Mouse (Mus musculus): ENCODE results near the gene Nelfe. TPM values are rescaled to one million over a fixed set of nuclear protein-coding genes. Genes with fewer than 3 reads are reported as not detected.
"Not testable (repeated sequence)": the region's sequence is repeated elsewhere in the genome, so short reads cannot be mapped to it uniquely, and the experiment has no call there.

Nelfe gene
- polyA plus RNA-seq, 1 experiment from 2014 or later, result 94.4 TPM

GRCm38 (mm10) chr17:34897373-34898159 is 47.4 kb downstream of the Nelfe start:
- Histone ChIP-seq H3K9me3 (no peaks in the 10 kb centered on the region), H3K4me2 (peak overlapping the region; percentile 96), H3K4me3 (peak overlapping the region; percentile 92), H3K9ac (peak overlapping the region; percentile 99), H3K27me3 (no peaks in the 10 kb centered on the region), H3K36me3 (peaks cover 14% of the 10 kb centered on the region), H3K27ac (replicated peaks) (peak overlapping the region; percentile 98), H3K4me1 (replicated peaks) (peaks cover 55% of the 10 kb centered on the region)
- 21% methylated on average over 10 of the region's 10 CpGs for WGBS
- no peak for ATAC-seq (ENCODE audit: low FRiP score, low read depth)

- Histone ChIP-seq H3K36me3 (peaks cover 20% of the 10 kb centered on the region), H3K27me3 (no peaks in the 10 kb centered on the region), H3K27ac (replicated peaks) (peak within 1 kb of the TSS; percentile 98), H3K9me3 (no peaks in the 10 kb centered on the region), H3K4me2 (peak within 1 kb of the TSS; percentile 96), H3K4me3 (peak within 1 kb of the TSS; percentile 92), H3K9ac (peak within 1 kb of the TSS; percentile 99), H3K4me1 (replicated peaks) (peaks cover 55% of the 10 kb centered on the region)
- peak; percentile 13 for ATAC-seq (ENCODE audit: low FRiP score, low read depth)
- WGBS, result under 1% methylated on average over 22 of the region's 44 CpGs
Observed at GRCm38 (mm10) chr17:34898160-34898586, 48.0 kb downstream of the Nelfe start, which contains the start of the genes C2 and Ehmt2. Gene C2, minus strand, starts transcription at chr17:34898265. Gene Ehmt2, plus strand, starts transcription at chr17:34898469.

GRCm38 (mm10) chr17:34898706-34899052 is 48.5 kb downstream of the Nelfe start:
- Histone ChIP-seq H3K27ac (replicated peaks) (peak overlapping the region; percentile 98), H3K4me3 (peak overlapping the region; percentile 92), H3K4me2 (peak overlapping the region; percentile 96), H3K27me3 (no peaks in the 10 kb centered on the region), H3K36me3 (peaks cover 25% of the 10 kb centered on the region), H3K9ac (peak overlapping the region; percentile 99), H3K4me1 (replicated peaks) (peaks cover 50% of the 10 kb centered on the region), H3K9me3 (no peaks in the 10 kb centered on the region)
- peak; percentile 1; the same call in 1 of the 2 replicates for ATAC-seq (ENCODE audit: low FRiP score, low read depth)
- 0% methylated on average over 28 of the region's 47 CpGs for WGBS

GRCm38 (mm10) chr17:34899053-34899889 is 49.1 kb downstream of the Nelfe start:
- 0% methylated on average over 33 of the region's 45 CpGs for WGBS
- Histone ChIP-seq H3K4me2 (peak overlapping the region; percentile 96), H3K36me3 (peaks cover 30% of the 10 kb centered on the region), H3K4me3 (peak overlapping the region; percentile 92), H3K27me3 (no peaks in the 10 kb centered on the region), H3K9ac (peak overlapping the region; percentile 99), H3K9me3 (no peaks in the 10 kb centered on the region), H3K27ac (replicated peaks) (peak overlapping the region; percentile 98), H3K4me1 (replicated peaks) (peaks cover 48% of the 10 kb centered on the region)
- peak; percentile 4; the same call in 1 of the 2 replicates for ATAC-seq (ENCODE audit: low FRiP score, low read depth)

GRCm38 (mm10) chr17:34899890-34900243 is 49.7 kb downstream of the Nelfe start:
- Histone ChIP-seq H3K4me1 (replicated peaks) (peaks cover 48% of the 10 kb centered on the region), H3K9ac (peak overlapping the region; percentile 99), H3K27ac (replicated peaks) (peak overlapping the region; percentile 98), H3K9me3 (no peaks in the 10 kb centered on the region), H3K27me3 (no peaks in the 10 kb centered on the region), H3K4me2 (peak overlapping the region; percentile 96), H3K4me3 (peak overlapping the region; percentile 92), H3K36me3 (peaks cover 36% of the 10 kb centered on the region)
- WGBS, result 2% methylated on average over 5 of the region's 5 CpGs
- ATAC-seq (ENCODE audit: low FRiP score, low read depth), result no peak

GRCm38 (mm10) chr17:34900826-34901225 is 50.6 kb downstream of the Nelfe start:
- Histone ChIP-seq H3K4me3 (0 out of 2 replicates have a peak overlapping the region, but pooled peaks have one; percentile 92), H3K36me3 (peaks cover 44% of the 10 kb centered on the region), H3K4me2 (peak overlapping the region; percentile 96), H3K4me1 (replicated peaks) (peaks cover 40% of the 10 kb centered on the region)
- not testable (repeated sequence) for H3K27ac ChIP-seq (replicated peaks); ATAC-seq (ENCODE audit: low FRiP score, low read depth); H3K9ac ChIP-seq; H3K27me3 ChIP-seq; H3K9me3 ChIP-seq

- H3K27me3 ChIP-seq; H3K9me3 ChIP-seq; H3K9ac ChIP-seq; H3K4me2 ChIP-seq; H3K27ac ChIP-seq (replicated peaks); ATAC-seq (ENCODE audit: low FRiP score, low read depth); H3K4me3 ChIP-seq: not testable (repeated sequence)
- 94% methylated on average over 9 of the region's 10 CpGs for WGBS
- Histone ChIP-seq H3K36me3 (peaks cover 55% of the 10 kb centered on the region), H3K4me1 (replicated peaks) (peaks cover 29% of the 10 kb centered on the region)
Observed at GRCm38 (mm10) chr17:34901948-34902347, 51.8 kb downstream of the Nelfe start.

GRCm38 (mm10) chr17:34902895-34903294 is 52.7 kb downstream of the Nelfe start:
- H3K36me3 ChIP-seq, result peaks cover 65% of the 10 kb centered on the region
- H3K4me2 ChIP-seq, result no peak overlapping the region
- no peak overlapping the region for H3K4me3 ChIP-seq
- H3K9ac ChIP-seq, result no peak overlapping the region
- 91% methylated on average over 9 of the region's 9 CpGs for WGBS
- H3K4me1 ChIP-seq (replicated peaks), result peaks cover 20% of the 10 kb centered on the region
- ATAC-seq (ENCODE audit: low FRiP score, low read depth), result no peak
- H3K9me3 ChIP-seq, result no peaks in the 10 kb centered on the region
- H3K27ac ChIP-seq (replicated peaks), result no peak overlapping the region
- no peaks in the 10 kb centered on the region for H3K27me3 ChIP-seq

Small RNA genes within 50 kb of the gene (microRNA-seq; reads per million reads assigned to microRNA genes)
- 0.65 reads per million for gene Mir6970
- 3.7 reads per million, percentile 15 among the genes with 10 or more reads in this experiment for gene Mir6971
- gene Mir6972, result not detected

Other genes starting within 250 kb of the Nelfe start
- 270 and 283 TPM in 2 replicates for gene Rnf5, start 246.7 kb upstream of the Nelfe start, polyA plus RNA-seq (2015; fragmentation: Nextera tagmentation; extraction: Ambion mirVana)
- 123 and 142 TPM in 2 replicates for gene Agpat1, start 246.1 kb upstream of the Nelfe start, polyA plus RNA-seq (2015; fragmentation: Nextera tagmentation; extraction: Ambion mirVana)
- 10.1 and 12.8 TPM in 2 replicates for gene Egfl8, start 234.4 kb upstream of the Nelfe start, polyA plus RNA-seq (2015; fragmentation: Nextera tagmentation; extraction: Ambion mirVana)
- gene Ppt2, start 221.9 kb upstream of the Nelfe start, polyA plus RNA-seq (2015; fragmentation: Nextera tagmentation; extraction: Ambion mirVana), result 19.1 and 20.4 TPM in 2 replicates
- gene Prrt1, start 220.9 kb upstream of the Nelfe start, polyA plus RNA-seq (2015; fragmentation: Nextera tagmentation; extraction: Ambion mirVana), result 6.8 and 9.8 TPM in 2 replicates
- gene Fkbpl, start 205.6 kb upstream of the Nelfe start, polyA plus RNA-seq (2015; fragmentation: Nextera tagmentation; extraction: Ambion mirVana), result 16.1 and 16.4 TPM in 2 replicates
- gene Atf6b, start 203.2 kb upstream of the Nelfe start, polyA plus RNA-seq (2015; fragmentation: Nextera tagmentation; extraction: Ambion mirVana), result 108 and 120 TPM in 2 replicates
- 0.27 and 0.31 TPM in 2 replicates for gene Tnxb, start 179.9 kb upstream of the Nelfe start, polyA plus RNA-seq (2015; fragmentation: Nextera tagmentation; extraction: Ambion mirVana)
- 0.21 and 0.47 TPM in 2 replicates for gene C4b, start 106.5 kb upstream of the Nelfe start, polyA plus RNA-seq (2015; fragmentation: Nextera tagmentation; extraction: Ambion mirVana)
- not detected in 2 replicates for gene Cyp21a1, start 45.8 kb upstream of the Nelfe start, polyA plus RNA-seq (2015; fragmentation: Nextera tagmentation; extraction: Ambion mirVana)
- gene Stk19, start 13.4 kb upstream of the Nelfe start, polyA plus RNA-seq (2015; fragmentation: Nextera tagmentation; extraction: Ambion mirVana), result 43.9 TPM in 2 replicates
- gene Dxo, start 13.4 kb upstream of the Nelfe start, polyA plus RNA-seq (2015; fragmentation: Nextera tagmentation; extraction: Ambion mirVana), result 67.2 and 68.3 TPM in 2 replicates
- 59.4 and 63.4 TPM in 2 replicates for gene Skiv2l, start 181 bp upstream of the Nelfe start, polyA plus RNA-seq (2015; fragmentation: Nextera tagmentation; extraction: Ambion mirVana)
- gene Cfb, start 12.1 kb downstream of the Nelfe start, polyA plus RNA-seq (2015; fragmentation: Nextera tagmentation; extraction: Ambion mirVana), result 2.5 and 4.1 TPM in 2 replicates
- gene Zbtb12, start 29.1 kb downstream of the Nelfe start, polyA plus RNA-seq (2015; fragmentation: Nextera tagmentation; extraction: Ambion mirVana), result 11.9 and 12.9 TPM in 2 replicates
- not detected in 2 replicates for gene Gm20547, start 31.7 kb downstream of the Nelfe start, polyA plus RNA-seq (2015; fragmentation: Nextera tagmentation; extraction: Ambion mirVana)
- gene C2, start 47.9 kb downstream of the Nelfe start, polyA plus RNA-seq (2015; fragmentation: Nextera tagmentation; extraction: Ambion mirVana), result 2.4 and 3.7 TPM in 2 replicates
- 90.9 and 96.7 TPM in 2 replicates for gene Ehmt2, start 48.1 kb downstream of the Nelfe start, polyA plus RNA-seq (2015; fragmentation: Nextera tagmentation; extraction: Ambion mirVana)
- gene Slc44a4, start 64.1 kb downstream of the Nelfe start, polyA plus RNA-seq (2015; fragmentation: Nextera tagmentation; extraction: Ambion mirVana), result 0.09 TPM in 1 of 2 replicates, not detected in the other
- gene Neu1, start 80.9 kb downstream of the Nelfe start, polyA plus RNA-seq (2015; fragmentation: Nextera tagmentation; extraction: Ambion mirVana), result 35.9 and 38.3 TPM in 2 replicates
- 0.31 and 0.51 TPM in 2 replicates for gene Hspa1b, start 108.8 kb downstream of the Nelfe start, polyA plus RNA-seq (2015; fragmentation: Nextera tagmentation; extraction: Ambion mirVana)
- gene Gm20481, start 119.5 kb downstream of the Nelfe start, polyA plus RNA-seq (2015; fragmentation: Nextera tagmentation; extraction: Ambion mirVana), result 1.0 TPM in 1 of 2 replicates, not detected in the other
- 12.0 and 13.1 TPM in 2 replicates for gene Hspa1a, start 121.8 kb downstream of the Nelfe start, polyA plus RNA-seq (2015; fragmentation: Nextera tagmentation; extraction: Ambion mirVana)
- 1.3 and 1.8 TPM in 2 replicates for gene Hspa1l, start 122.3 kb downstream of the Nelfe start, polyA plus RNA-seq (2015; fragmentation: Nextera tagmentation; extraction: Ambion mirVana)
- 109 and 113 TPM in 2 replicates for gene Lsm2, start 131.5 kb downstream of the Nelfe start, polyA plus RNA-seq (2015; fragmentation: Nextera tagmentation; extraction: Ambion mirVana)
- 60.4 and 68.7 TPM in 2 replicates for gene Vars, start 150.6 kb downstream of the Nelfe start, polyA plus RNA-seq (2015; fragmentation: Nextera tagmentation; extraction: Ambion mirVana)
- 0.14 TPM in 2 replicates for gene Vwa7, start 166.2 kb downstream of the Nelfe start, polyA plus RNA-seq (2015; fragmentation: Nextera tagmentation; extraction: Ambion mirVana)
- 1.6 and 2.3 TPM in 2 replicates for gene Sapcd1, start 177.6 kb downstream of the Nelfe start, polyA plus RNA-seq (2015; fragmentation: Nextera tagmentation; extraction: Ambion mirVana)
- gene Msh5, start 196.4 kb downstream of the Nelfe start, polyA plus RNA-seq (2015; fragmentation: Nextera tagmentation; extraction: Ambion mirVana), result 1.6 and 3.4 TPM in 2 replicates
- 87.4 TPM in 2 replicates for gene Clic1, start 199.6 kb downstream of the Nelfe start, polyA plus RNA-seq (2015; fragmentation: Nextera tagmentation; extraction: Ambion mirVana)
- 349 and 367 TPM in 2 replicates for gene Ddah2, start 208.6 kb downstream of the Nelfe start, polyA plus RNA-seq (2015; fragmentation: Nextera tagmentation; extraction: Ambion mirVana)
- 0.18 TPM in 1 of 2 replicates, not detected in the other for gene Ly6g6c, start 215.0 kb downstream of the Nelfe start, polyA plus RNA-seq (2015; fragmentation: Nextera tagmentation; extraction: Ambion mirVana)
- gene Mpig6b, start 215.8 kb downstream of the Nelfe start, polyA plus RNA-seq (2015; fragmentation: Nextera tagmentation; extraction: Ambion mirVana), result 0.22 and 0.25 TPM in 2 replicates
- gene Ly6g6e, start 226.5 kb downstream of the Nelfe start, polyA plus RNA-seq (2015; fragmentation: Nextera tagmentation; extraction: Ambion mirVana), result 0.43 and 0.53 TPM in 2 replicates
- 1.2 and 1.8 TPM in 2 replicates for gene Ly6g6d, start 227.7 kb downstream of the Nelfe start, polyA plus RNA-seq (2015; fragmentation: Nextera tagmentation; extraction: Ambion mirVana)
- 0.24 TPM in 1 of 2 replicates, not detected in the other for gene Ly6g6f, start 235.2 kb downstream of the Nelfe start, polyA plus RNA-seq (2015; fragmentation: Nextera tagmentation; extraction: Ambion mirVana)
- 102 and 106 TPM in 2 replicates for gene Abhd16a, start 238.9 kb downstream of the Nelfe start, polyA plus RNA-seq (2015; fragmentation: Nextera tagmentation; extraction: Ambion mirVana)